ENCODE assay signal across 8 mouse cellular contexts in genomic region chr9:46150890-46151703, GRCm38 (mm10).
DNase-seq lines count a peak whose midpoint lies in the region; ATAC-seq and TF ChIP-seq lines count a peak whose summit lies in the region.
"Had no signal": no experiment of that assay in that cellular context is flagged by ENCODE, and none has a peak within 500 bp of the region (broad histone marks: within the 10 kb centered on the region; RNA-seq: fewer than 3 reads in every experiment).

No protein-coding gene starts in this region.

- peak; percentile 52 for DNase-seq in kidney, postnatal 0 days (ENCODE audit: low spot score)
- DNase-seq in kidney, adult 9 months, result no peak
- peak; percentile 28 to 29 for DNase-seq in heart, postnatal 10 days
- DNase-seq in adrenal gland, postnatal 4 days (ENCODE audit: low spot score in 2 of 2), result no peak
- no peak for DNase-seq in left cerebral cortex, postnatal 4 days
- DNase-seq: gastrocnemius, postnatal 36 days had no signal

- H3K27me3 ChIP-seq in kidney, postnatal 0 days (ENCODE audit: insufficient read depth, low read length), result no peaks in the 10 kb centered on the region
- no peaks in the 10 kb centered on the region for H3K27me3 ChIP-seq in stomach, embryonic 15.5 days (replicated peaks)

- no peak overlapping the region for H3K4me3 ChIP-seq in kidney, postnatal 0 days (replicated peaks; ENCODE audit: low read depth, low read length)
- no peak overlapping the region for H3K4me3 ChIP-seq in bone marrow macrophage, adult 2 months (ENCODE audit: insufficient read depth, low read length)
- no peak overlapping the region for H3K4me3 ChIP-seq in stomach, embryonic 15.5 days (replicated peaks)

- WGBS in kidney, postnatal 0 days, result 56% methylated on average over 2 of the region's 2 CpGs
- WGBS in stomach, embryonic 15.5 days, result 41% methylated on average over 2 of the region's 2 CpGs

- no peaks in the 10 kb centered on the region for H3K9me3 ChIP-seq in kidney, postnatal 0 days (replicated peaks; ENCODE audit: low read length)
- no peaks in the 10 kb centered on the region for H3K9me3 ChIP-seq in stomach, embryonic 15.5 days

- TF ChIP-seq POLR2A in bone marrow macrophage, adult 2 months (IDR thresholded peaks at IDR 0.05; ENCODE audit: borderline replicate concordance, low read depth, low read length), result no peak

- H3K9ac ChIP-seq in kidney, postnatal 0 days (ENCODE audit: low read depth, low read length), result no peak overlapping the region
- H3K9ac ChIP-seq in stomach, embryonic 15.5 days, result no peak overlapping the region

- no peak for ATAC-seq in kidney, postnatal 0 days (replicated peaks; ENCODE audit: low FRiP score, low read depth)
- ATAC-seq in stomach, embryonic 15.5 days (ENCODE audit: insufficient read depth, low FRiP score, low read depth), result peak; percentile 51; the same call in 1 of the 2 replicates

- intact Hi-C loops in heart, postnatal 10 days (cut with DNase I), result no loop called here
- intact Hi-C loops in left cerebral cortex, postnatal 4 days (cut with DNase I), result no loop called here

- H3K4me1 ChIP-seq in kidney, postnatal 0 days (replicated peaks; ENCODE audit: insufficient read depth, low read length), result peaks cover 26% of the 10 kb centered on the region
- H3K4me1 ChIP-seq in bone marrow macrophage, adult 2 months (ENCODE audit: control insufficient read depth, insufficient read depth, low read length), result peaks cover 42% of the 10 kb centered on the region
- peaks cover 35% of the 10 kb centered on the region for H3K4me1 ChIP-seq in stomach, embryonic 15.5 days

- H3K36me3 ChIP-seq in kidney, postnatal 0 days (ENCODE audit: insufficient read depth, low read length), result no peaks in the 10 kb centered on the region
- no peaks in the 10 kb centered on the region for H3K36me3 ChIP-seq in stomach, embryonic 15.5 days

- peak overlapping the region; percentile 74 for H3K27ac ChIP-seq in kidney, postnatal 0 days
- 0 out of 2 replicates have a peak overlapping the region, but pooled peaks have one; percentile 9 for H3K27ac ChIP-seq in bone marrow macrophage, adult 2 months (ENCODE audit: insufficient read depth, low read depth, low read length)
- peak overlapping the region; percentile 83 for H3K27ac ChIP-seq in stomach, embryonic 15.5 days

- no peak for TF ChIP-seq CTCF in kidney, postnatal 0 days (IDR thresholded peaks at IDR 0.05; ENCODE audit: low read depth)
- no peak for TF ChIP-seq CTCF in bone marrow macrophage, adult 2 months (IDR thresholded peaks at IDR 0.05; ENCODE audit: low read depth, low read length)

- H3K4me2 ChIP-seq in kidney, postnatal 0 days (ENCODE audit: low read length), result no peak overlapping the region
- H3K4me2 ChIP-seq in stomach, embryonic 15.5 days, result peak overlapping the region; percentile 19; the same call in 1 of the 2 replicates

Comparison
In these comparisons a context has a peak if more than half of its experiments do, and no peak if none do; other contexts are left out.
1. DNase-seq: peak in kidney, postnatal 0 days (single experiment) and heart, postnatal 10 days (2 of 2); none in kidney, adult 9 months (single experiment), adrenal gland, postnatal 4 days (0 of 2) and left cerebral cortex, postnatal 4 days (single experiment).
2. H3K27ac ChIP-seq: peak in every context shown above with its lines; median percentile 83 in stomach, embryonic 15.5 days; 74 in kidney, postnatal 0 days; 9 in bone marrow macrophage, adult 2 months.